Mouse (Mus musculus) adrenal gland, postnatal 4 days (tissue): ENCODE results near the gene Vmn1r168. TPM values are rescaled to one million over a fixed set of nuclear protein-coding genes. Genes with fewer than 3 reads are reported as not detected.
"Not testable (repeated sequence)": the region's sequence is repeated elsewhere in the genome, so short reads cannot be mapped to it uniquely, and the experiment has no call there.

Experiments
- DNase-seq, 2 experiments: peaks; one replicate each; pipeline ENCODE4 v3.0.0; 2021 to 2022; ENCODE audit warnings: low spot score in 2 of 2, mixed read lengths in 2 of 2
- long read RNA-seq, 2 experiments: library from polyadenylated mRNA; stranded (forward); transcript quantifications; one replicate each; pipeline ENCODE4 v2.0.0; 2021
- total RNA-seq, 2 experiments: library from RNA; stranded (reverse); gene quantifications; 2 replicates each; pipeline ENCODE4 v1.2.3; 2021

Vmn1r168 gene
- total RNA-seq = not detected
- long read RNA-seq, experiment 1 = 0 reads
- long read RNA-seq, experiment 2 = 0 reads

- DNase-seq = not testable (repeated sequence)
These were observed at the start of gene Vmn1r168 for GRCm38 (mm10) chr7:23539432-23539831. Gene Vmn1r168, plus strand, starts transcription at chr7:23539732.

GRCm38 (mm10) chr7:23507106-23507505 is 32.4 kb upstream of the Vmn1r168 start, which contains the start of gene Vmn1r167:
Gene Vmn1r167, minus strand, starts transcription at chr7:23507206.
- not testable (repeated sequence) for DNase-seq

- DNase-seq = not testable (repeated sequence)
These were observed 35.7 kb downstream of the Vmn1r168 start, which contains the start of gene Vmn1r169 for GRCm38 (mm10) chr7:23575226-23575625. Gene Vmn1r169, plus strand, starts transcription at chr7:23575526.

Other genes with a start within 250 kb of the Vmn1r168 start
- gene Nlrp4e, start 238.5 kb upstream of the Vmn1r168 start, total RNA-seq = not detected
- gene Nlrp5, start 153.8 kb upstream of the Vmn1r168 start, total RNA-seq = under 1 TPM; 0.08 to 0.53 TPM
- not detected for gene Vmn1r167, start 32.5 kb upstream of the Vmn1r168 start, total RNA-seq
- gene Vmn1r169, start 35.8 kb downstream of the Vmn1r168 start, total RNA-seq = not detected
- not detected for gene Vmn1r170, start 66.4 kb downstream of the Vmn1r168 start, total RNA-seq
- gene Vmn1r171, start 91.0 kb downstream of the Vmn1r168 start, total RNA-seq = not detected
- not detected for gene Vmn1r172, start 118.6 kb downstream of the Vmn1r168 start, total RNA-seq
- gene Vmn1r173, start 161.0 kb downstream of the Vmn1r168 start, total RNA-seq = not detected
- gene Vmn1r174, start 212.5 kb downstream of the Vmn1r168 start, total RNA-seq = not detected